Mouse (Mus musculus) right cerebral cortex, adult 18-20 months (tissue): ENCODE results near the gene Kri1.
"Not testable (repeated sequence)": the region's sequence is repeated elsewhere in the genome, so short reads cannot be mapped to it uniquely, and the experiment has no call there.

ENCODE experiments used
- DNase-seq: peaks from one replicate; pipeline ENCODE4 v3.0.0; 2022; ENCODE audit warnings: mixed read lengths

The Kri1 gene

DNA sequence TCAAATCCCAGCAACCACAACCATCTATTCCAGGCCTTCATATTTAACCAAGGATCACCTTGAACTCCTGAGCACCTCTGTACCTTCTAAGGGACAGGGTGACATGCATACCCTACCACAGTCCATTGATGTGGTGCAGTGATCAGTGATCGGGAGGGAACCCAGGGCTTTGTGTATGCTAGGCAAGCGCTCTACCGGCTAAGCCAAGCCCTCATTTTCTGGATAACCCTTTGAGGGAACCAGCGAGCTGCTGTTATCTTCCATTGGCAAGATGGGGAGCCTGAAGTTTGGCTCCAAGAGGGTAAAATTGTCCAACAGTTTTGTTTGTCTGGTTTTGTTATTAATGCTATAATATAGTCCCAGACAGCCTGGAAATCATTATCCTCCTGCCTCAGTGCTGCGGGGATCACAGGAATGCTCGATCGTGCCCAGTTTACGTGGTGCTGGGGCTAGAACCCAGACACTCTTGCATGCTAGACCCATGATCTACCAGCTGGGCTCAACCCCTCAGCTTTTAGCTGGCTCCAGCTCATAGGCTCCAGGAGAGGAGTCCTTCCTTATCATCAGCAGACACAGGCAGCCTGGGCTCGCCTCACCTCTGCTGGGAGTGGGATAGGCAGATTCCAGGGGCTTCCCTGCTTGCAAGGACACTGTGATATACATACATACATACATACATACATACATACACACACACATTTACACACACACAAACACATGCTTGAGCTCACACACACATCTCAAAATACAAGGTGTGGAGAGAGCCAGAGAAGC, 26.8 kb upstream of the Kri1 start:
- no peak for DNase-seq

DNA sequence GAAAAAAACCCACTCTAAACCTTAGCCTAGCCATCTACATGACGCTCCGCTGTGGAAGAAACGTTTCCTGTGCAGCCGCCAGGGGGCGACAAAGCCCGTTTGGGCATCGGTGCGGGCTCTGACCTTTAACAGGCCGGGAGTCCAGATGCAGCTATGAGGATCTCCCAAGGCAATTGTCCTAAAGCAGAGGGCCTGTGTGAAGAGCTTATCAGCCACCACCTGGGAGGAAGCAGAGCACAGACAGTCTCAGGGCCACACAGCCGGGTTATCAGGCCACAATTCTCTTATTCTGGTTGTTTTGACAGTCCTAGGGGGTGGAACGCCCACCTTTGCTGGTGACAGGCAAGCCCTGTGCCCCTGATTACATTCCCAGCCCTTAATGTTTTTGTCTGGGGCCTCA, 25.6 kb upstream of the Kri1 start:
- DNase-seq, result peak; percentile 78

GRCm38 (mm10) chr9:21312134-21312533, 24.4 kb upstream of the Kri1 start, which contains the start of gene Ap1m2:
Gene Ap1m2 (minus strand): TSS chr9:21312337.
- DNase-seq, result no peak

GRCm38 (mm10) chr9:21311695-21312094, 23.9 kb upstream of the Kri1 start:
- DNase-seq, result no peak

GRCm38 (mm10) chr9:21309150-21309741, 21.5 kb upstream of the Kri1 start:
- no peak for DNase-seq

DNA sequence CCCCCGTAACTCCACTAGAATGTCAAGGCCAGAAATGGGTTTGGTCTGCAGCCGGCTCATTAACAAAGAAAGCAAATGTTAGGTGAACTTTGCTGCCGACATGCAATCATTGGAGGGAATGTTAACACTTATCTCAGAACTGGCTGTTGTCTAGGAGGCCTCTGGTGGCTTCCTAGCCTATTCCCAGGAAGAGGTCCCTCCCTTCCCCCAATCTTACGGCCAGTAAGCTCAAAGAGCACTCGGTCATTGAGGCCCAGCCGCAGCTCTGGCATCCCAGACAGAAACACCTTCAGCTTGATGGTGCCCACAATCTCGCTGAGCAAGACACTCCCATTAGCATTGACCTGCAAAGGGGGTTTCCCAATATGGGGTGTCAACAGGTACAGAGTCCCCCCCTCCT, 17.3 kb upstream of the Kri1 start:
- DNase-seq, result no peak

- no peak for DNase-seq
Measured at GRCm38 (mm10) chr9:21299014-21299413, 11.2 kb upstream of the Kri1 start.

- no peak for DNase-seq
Measured at GRCm38 (mm10) chr9:21292271-21292670, 4.5 kb upstream of the Kri1 start.

- not testable (repeated sequence) for DNase-seq
Measured at GRCm38 (mm10) chr9:21291868-21292267, 4.1 kb upstream of the Kri1 start.

DNA sequence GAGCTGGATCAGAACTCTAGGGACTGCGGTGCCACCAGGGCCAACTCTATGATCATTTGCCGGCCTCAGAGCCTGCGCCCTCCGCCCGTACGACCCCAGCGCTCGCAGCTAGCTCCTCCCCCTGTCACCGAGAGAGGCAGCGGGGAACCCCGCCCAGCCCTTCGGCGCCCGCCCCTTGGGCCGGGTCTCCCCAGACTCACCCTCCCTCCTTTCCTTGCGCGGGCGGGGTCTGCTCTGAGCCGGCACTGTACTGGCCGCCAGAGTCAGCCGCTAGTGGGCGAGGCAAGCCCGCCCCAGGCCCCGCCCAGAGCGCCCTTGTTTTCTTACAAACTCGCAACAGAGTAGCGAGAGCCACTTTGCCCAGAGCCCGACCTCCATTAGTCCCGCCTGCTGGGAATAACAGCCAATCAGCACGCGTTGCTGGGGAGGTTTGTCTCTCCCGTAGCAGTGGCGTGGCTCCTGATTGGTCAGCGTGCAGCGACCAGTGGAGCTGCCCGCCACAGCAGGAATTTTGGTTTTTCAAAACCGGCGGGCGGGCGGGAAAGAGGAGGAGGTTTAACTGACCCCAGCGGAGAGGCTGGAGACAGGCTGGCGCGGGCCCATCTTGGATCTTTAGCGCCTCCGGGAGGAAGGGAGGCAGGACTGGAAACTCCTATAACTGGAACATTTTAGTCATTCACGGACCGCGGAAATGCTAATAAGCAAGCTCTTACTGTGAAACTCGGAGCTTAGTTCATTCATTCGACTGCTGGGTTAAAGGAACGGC, 3.4 kb upstream of the Kri1 start, which contains the start of gene Cdkn2d:
TSS of gene Cdkn2d (minus strand) at position 386 of the 766 bp plus-strand sequence.
- peak; percentile 100 for DNase-seq

DNA sequence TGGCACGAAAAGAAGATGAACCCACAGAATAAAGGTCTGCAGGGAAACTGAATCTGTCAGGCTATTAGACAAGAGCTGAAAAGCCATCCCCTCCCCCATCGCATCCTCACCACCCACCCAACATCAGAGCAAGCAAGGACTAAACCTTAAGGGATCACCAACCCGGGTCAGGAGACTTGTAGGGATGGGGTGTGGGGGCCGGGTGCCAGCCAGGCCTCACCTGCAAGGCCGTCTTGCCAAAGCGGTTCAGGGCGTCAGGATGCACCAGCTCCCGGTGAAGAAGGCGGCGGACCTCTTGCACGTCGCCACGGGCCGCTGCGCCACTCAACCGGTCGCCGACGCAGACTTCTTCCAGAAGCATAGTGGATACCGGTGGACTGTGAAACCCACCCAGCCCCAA, 2.8 kb upstream of the Kri1 start:
- DNase-seq, result no peak

GRCm38 (mm10) chr9:21289337-21289671, 1.5 kb upstream of the Kri1 start:
- no peak for DNase-seq

DNA sequence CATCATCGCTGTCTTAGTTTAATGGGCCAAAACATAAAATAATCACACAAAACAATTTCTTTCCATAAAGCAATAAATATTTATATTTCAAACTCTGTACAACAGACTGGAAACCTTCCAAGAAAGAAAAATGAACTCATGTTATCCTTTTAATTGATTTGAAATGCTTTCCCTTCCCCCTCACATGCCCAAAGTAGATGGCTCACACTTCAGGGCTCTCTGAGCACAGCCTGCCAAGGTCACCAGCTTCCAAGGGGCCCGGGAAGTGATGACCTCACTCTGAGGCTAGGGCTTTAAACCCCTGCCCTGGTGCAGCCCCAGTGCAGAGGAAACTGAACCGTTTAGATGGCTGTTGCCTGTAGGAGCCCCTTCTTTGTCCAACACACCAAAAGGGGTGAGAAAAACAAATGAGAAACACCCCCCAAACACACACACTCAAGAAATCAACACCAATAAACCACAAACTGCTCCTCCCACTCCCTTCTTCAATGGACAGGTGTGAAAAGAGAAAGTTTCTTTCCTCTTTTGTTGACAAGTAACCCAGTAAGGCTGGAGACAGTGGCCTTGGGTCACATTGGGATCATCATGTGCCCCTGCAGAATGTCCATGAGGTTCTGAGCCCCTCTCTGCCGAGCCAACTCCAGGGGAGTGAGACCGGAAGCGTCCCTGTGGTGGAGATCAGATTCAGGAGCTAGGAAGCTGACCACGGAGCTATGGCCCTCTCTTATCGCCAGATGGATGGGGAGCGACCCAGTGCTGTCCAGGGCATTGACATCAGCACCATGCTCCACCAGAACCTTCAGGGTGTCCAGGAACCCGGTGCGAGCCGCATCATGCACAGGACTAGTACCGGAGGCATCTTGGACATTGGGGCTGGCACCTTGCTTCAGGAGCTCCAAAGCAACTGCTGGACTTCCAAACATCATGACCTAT, 901 bp upstream of the Kri1 start:
- DNase-seq, result no peak

GRCm38 (mm10) chr9:21286753-21287152, 1.0 kb downstream of the Kri1 start:
- DNase-seq, result no peak

DNA sequence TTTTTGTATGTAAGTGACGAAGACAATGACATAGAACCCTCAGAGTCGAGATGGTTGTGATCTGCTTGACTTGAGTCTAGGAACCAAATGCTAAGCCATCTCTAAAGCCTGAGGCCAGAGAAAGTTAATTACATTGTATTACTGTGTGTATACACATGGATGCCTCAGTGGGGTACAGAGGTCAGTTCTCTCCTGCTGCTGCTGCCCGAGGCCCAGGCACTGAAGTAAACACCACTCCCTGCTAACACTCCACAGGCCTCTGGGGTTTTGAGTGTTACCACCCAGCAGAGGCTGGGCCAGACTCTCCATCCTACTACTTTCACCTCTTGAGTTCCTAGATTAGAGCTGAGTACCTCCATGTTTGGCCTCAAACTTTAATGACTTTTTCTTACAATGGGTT, 3.8 kb downstream of the Kri1 start:
- DNase-seq, result no peak

DNA sequence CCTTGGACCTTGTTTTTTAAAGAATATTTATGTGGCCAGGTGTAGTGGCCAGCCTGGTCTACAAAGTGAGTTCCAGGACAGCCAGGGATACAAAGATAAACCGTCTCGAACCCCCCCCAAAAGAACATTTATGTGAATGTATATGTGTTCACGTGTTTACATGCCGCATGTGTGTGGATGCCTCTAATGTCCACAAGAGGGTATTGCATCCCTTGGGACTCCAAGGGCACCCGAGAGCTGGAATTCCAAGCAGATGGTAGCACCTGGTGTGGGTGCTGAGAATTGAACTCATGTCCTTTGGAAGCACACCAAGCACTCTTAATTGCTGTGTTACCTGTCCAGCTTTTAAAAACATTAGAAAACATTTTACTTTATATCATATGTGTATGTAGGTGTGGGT, 4.2 kb downstream of the Kri1 start:
- DNase-seq, result no peak

GRCm38 (mm10) chr9:21277776-21278175, 10.0 kb downstream of the Kri1 start:
- no peak for DNase-seq

- no peak for DNase-seq
Measured at GRCm38 (mm10) chr9:21276307-21276706, 11.5 kb downstream of the Kri1 start.

DNA sequence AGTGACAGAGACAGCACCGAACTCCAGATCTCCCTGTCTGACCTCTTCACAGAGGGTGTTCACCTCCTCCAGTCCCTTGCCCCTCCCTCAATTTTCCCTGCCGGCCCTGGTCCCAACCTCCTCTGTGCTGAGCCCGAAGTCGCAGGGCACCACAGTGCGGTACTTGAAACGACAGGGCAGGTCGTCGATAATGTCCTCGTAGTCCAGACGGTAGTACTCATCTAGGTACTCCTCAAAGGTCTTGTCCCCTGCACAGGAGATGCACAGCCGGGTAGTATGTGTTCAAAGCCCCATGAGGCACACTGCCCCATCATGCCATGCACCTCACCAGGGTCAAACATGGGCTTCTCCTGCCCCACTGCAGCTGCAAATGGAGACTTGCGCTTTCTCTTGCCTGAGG, 12.0 kb downstream of the Kri1 start:
- DNase-seq, result no peak

- DNase-seq, result no peak
Measured at GRCm38 (mm10) chr9:21275013-21275710, 12.6 kb downstream of the Kri1 start.

DNA sequence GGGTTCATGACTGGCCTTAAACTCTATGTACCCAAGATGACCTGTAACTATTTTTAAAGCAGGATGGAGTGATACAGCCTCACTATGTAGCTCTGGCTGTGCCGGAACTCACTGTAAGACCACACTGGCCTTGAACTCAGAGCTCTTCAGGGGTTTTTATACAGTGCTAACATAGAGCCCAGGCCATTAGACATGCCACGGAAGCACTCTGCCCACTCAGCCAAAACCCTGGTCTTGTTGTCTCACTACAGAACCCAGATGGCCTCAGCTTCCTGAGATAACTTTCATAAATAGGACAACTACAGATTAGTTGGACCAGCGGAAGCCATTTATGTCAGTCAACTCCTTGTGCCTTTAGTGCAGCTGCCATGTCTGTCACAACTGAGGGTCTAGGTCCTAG, 13.4 kb downstream of the Kri1 start:
- no peak for DNase-seq
